Mouse (Mus musculus) heart, postnatal 0 days (tissue): ENCODE results near the gene Cpsf4.

ENCODE experiments used
- CTCF ChIP-seq: IDR thresholded peaks from 2 replicates; pipeline ENCODE4 v1.5.1; 2016; ENCODE audit warnings: antibody characterized with exemption, control low read depth, low read depth
- EP300 ChIP-seq: IDR thresholded peaks from 2 replicates; pipeline ENCODE4 v1.6.1; 2016; ENCODE audit warnings: antibody characterized with exemption, low read depth

GRCm38 (mm10) chr5:145190875-145191798 is 24.1 kb downstream of the Cpsf4 start:
- TF ChIP-seq CTCF = no peak
- TF ChIP-seq EP300 = no peak
